Mouse (Mus musculus) cortical plate, adult 2 months (tissue): ENCODE data around the gene Arnt2.

Experiments used
- CTCF ChIP-seq: fragments of 200-500 bp; IDR thresholded peaks from 2 replicates; pipeline ENCODE4 v1.5.1; 2011; ENCODE audit warnings: mild to moderate bottlenecking, control low read depth, low read length; ENCODE audit not compliant: insufficient read depth; ENCODE audit errors: extremely low read depth
- POLR2A ChIP-seq: fragments of 200-500 bp; IDR thresholded peaks from 2 replicates; pipeline ENCODE4 v1.6.1; 2011; ENCODE audit warnings: mild to moderate bottlenecking, low read length, control low read depth; ENCODE audit not compliant: insufficient read depth; ENCODE audit errors: extremely low read depth

DNA sequence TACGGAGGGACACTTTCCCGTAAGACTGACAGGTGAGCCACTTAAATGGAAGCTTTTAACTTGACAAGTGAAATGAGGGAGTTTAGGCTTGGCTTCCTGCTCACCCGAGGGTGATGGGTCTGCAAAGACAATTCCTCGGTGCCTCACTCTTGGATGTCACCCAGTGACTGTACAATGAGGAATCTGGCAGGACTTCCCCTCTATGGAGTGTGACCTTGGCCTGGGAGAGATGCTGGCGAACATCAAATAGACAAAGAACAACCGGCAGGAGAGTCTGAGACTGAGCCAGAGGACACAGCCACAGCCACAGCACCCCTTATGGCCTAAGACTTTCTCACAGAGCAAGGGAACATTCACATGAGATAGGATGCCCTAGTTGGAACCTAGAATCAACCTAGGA lies 148.6 kb downstream of the Arnt2 start:
- TF ChIP-seq POLR2A (no peak), CTCF (no peak)
